Mouse (Mus musculus) G1E (cell line): ENCODE measurements around the gene N4bp2l2. TPM values are rescaled to one million over a fixed set of nuclear protein-coding genes. Genes with fewer than 3 reads are reported as not detected.
A peak's percentile ranks its signal among the peaks of the same experiment; 100 is the strongest.
"Not testable (repeated sequence)": the region's sequence is repeated elsewhere in the genome, so short reads cannot be mapped to it uniquely, and the experiment has no call there.

Experiments used
- ATAC-seq: 2 replicates; pipeline ENCODE4 v1.8.0; 2016; ENCODE audit warnings: mild to moderate bottlenecking; ENCODE audit not compliant: insufficient number of reproducible peaks, poor library complexity, low FRiP score, severe bottlenecking; ENCODE audit errors: extremely low read depth
- DNase-seq: peaks from one replicate; pipeline ENCODE4 v3.0.0; 2012; ENCODE audit warnings: low spot score
- H3K27me3 ChIP-seq: 2 replicates; pipeline ENCODE4 v1.6.1; 2012; ENCODE audit warnings: mild to moderate bottlenecking, low read length, inconsistent platforms; ENCODE audit not compliant: insufficient read depth
- H3K36me3 ChIP-seq: replicated peaks from 2 replicates; pipeline ENCODE3; 2012; ENCODE audit warnings: mild to moderate bottlenecking, inconsistent platforms
- H3K4me1 ChIP-seq: 2 replicates; pipeline ENCODE4 v1.6.1; 2012; ENCODE audit warnings: low read depth, low read length, inconsistent platforms, mixed read lengths; ENCODE audit not compliant: insufficient read depth
- H3K4me3 ChIP-seq: 2 replicates; pipeline ENCODE4 v1.5.1; 2012; ENCODE audit warnings: low read depth, mild to moderate bottlenecking, inconsistent platforms, low read length, moderate library complexity, mixed read lengths
- H3K9me3 ChIP-seq: replicated peaks from 2 replicates; pipeline ENCODE4 v1.6.1; 2012; ENCODE audit warnings: inconsistent platforms
- CTCF ChIP-seq: IDR thresholded peaks from 2 replicates; pipeline ENCODE4 v1.5.1; 2012; ENCODE audit warnings: low read depth, low read length, inconsistent platforms, mixed read lengths
- GATA1 ChIP-seq: IDR thresholded peaks from 2 replicates; pipeline ENCODE4 v1.6.1; 2012; ENCODE audit warnings: borderline replicate concordance, low read length, inconsistent platforms, mixed read lengths
- GATA2 ChIP-seq: IDR thresholded peaks from 2 replicates; pipeline ENCODE4 v1.6.1; 2012; ENCODE audit warnings: low read depth, low read length, inconsistent platforms, borderline replicate concordance
- POLR2AphosphoS5 ChIP-seq: IDR thresholded peaks from 2 replicates; pipeline ENCODE4 v1.6.1; 2012; ENCODE audit warnings: low read depth, low read length, inconsistent platforms; ENCODE audit not compliant: insufficient replicate concordance
- TAL1 ChIP-seq: conservative IDR thresholded peaks from 2 replicates; pipeline ENCODE4 v1.6.1; 2012; ENCODE audit warnings: low read depth, low read length, inconsistent platforms, mixed read lengths
- polyA plus RNA-seq: library from polyadenylated mRNA; stranded (reverse); fragments of >175 nt; gene quantifications from 2 replicates; pipeline ENCODE4 v1.2.3, GENCODE M21; 2012
- total RNA-seq, 2 experiments: library from RNA; stranded (forward) in 1 of 2; stranded (reverse) in 1 of 2; fragments of 200-1000 nt in 1 of 2; fragments of >200 nt in 1 of 2; fragmentation: Nextera tagmentation in 1 of 2; gene quantifications; 2 replicates each; pipeline ENCODE4 v1.2.3; 2014 to 2017

N4bp2l2 gene
- total RNA-seq (2014; fragmentation: Nextera tagmentation) (90.9 and 98.3 TPM in 2 replicates), total RNA-seq (2017) (96.0 and 159 TPM in 2 replicates), polyA plus RNA-seq (36.4 and 38.3 TPM in 2 replicates)

DNA sequence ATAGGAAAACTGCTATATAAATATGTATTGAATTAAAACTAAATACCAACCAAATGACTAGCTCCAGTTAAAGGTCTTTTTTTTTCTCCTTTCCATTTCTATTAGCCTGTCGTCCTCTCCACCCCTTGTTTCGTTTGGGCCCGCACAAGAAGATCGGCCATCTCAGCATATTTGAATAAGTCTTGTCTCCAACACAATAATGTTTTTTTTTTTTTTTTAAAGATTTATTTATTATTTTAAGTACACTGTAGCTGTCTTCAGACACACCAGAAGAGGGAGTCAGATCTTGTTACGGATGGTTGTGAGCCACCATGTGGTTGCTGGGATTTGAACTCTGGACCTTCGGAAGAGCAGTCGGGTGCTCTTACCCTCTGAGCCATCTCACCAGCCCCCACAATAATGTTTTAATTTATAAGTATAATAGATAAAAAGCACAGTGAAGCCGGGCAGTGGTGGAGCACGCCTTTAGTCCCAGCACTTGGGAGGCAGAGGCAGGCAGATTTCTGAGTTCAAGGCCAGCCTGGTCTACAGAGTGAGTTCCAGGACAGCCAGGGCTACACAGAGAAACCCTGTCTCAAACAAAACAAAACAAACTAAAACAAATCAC lies at the start of gene N4bp2l2:
N4bp2l2 (minus strand) TSS at position 51 of the 607 bp plus-strand sequence.
- ATAC-seq, H3K9me3 ChIP-seq, DNase-seq, H3K27me3 ChIP-seq: not testable (repeated sequence)
- H3K4me3 ChIP-seq = peak within 1 kb of the TSS; percentile 90
- peaks cover 26% of the 10 kb centered on the region for H3K4me1 ChIP-seq
- peaks cover 10% of the 10 kb centered on the region for H3K36me3 ChIP-seq

DNA sequence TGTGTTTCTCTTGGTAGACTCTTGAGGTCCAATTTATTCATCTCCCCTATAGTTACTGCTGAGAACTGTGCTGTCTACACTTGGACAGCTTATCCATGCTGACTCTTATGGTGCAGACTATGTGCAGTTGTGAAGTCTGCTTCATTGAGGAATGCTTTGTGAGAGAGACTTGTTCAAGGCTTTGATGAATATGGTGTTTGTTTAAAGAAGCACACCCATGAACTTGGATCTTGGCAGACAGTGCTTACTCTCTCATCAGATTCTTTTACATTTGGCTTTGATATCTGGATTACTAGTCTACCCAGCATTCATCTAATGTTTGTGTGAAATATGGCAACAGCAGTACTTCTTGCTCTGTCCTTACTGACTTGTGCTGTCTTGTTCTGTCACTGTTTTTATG lies 47.4 kb upstream of the N4bp2l2 start:
- DNase-seq (no peak), ATAC-seq (no peak)
- TF ChIP-seq TAL1 = no peak
- no peak for TF ChIP-seq GATA2
- no peak for TF ChIP-seq GATA1
- no peak for TF ChIP-seq POLR2AphosphoS5
- no peak for TF ChIP-seq CTCF
- Histone ChIP-seq H3K4me1 (peaks cover 4% of the 10 kb centered on the region; the same call in 1 of the 2 replicates), H3K4me3 (no peak overlapping the region), H3K36me3 (peaks cover 16% of the 10 kb centered on the region), H3K9me3 (no peaks in the 10 kb centered on the region), H3K27me3 (no peaks in the 10 kb centered on the region)

DNA sequence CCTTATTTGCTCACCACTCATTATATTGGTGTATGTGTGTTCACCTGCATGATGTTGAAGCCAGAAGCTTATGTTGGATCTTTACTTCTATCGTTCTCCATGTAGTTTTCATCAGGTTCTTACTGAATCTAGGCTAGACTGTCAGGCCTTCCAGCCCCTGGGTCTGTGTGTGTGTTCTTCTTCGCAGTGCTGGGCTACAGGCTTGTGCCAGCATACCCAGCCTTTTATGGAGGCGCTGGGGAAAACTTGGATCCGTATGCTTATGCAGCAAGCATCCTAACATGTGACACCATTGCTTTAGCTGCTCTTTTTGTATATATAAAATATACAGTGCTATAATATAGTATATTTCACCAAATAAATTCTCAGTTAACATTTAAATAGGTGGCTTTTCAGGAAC lies 45.5 kb upstream of the N4bp2l2 start:
- peaks cover 17% of the 10 kb centered on the region for H3K36me3 ChIP-seq
- H3K4me3 ChIP-seq = no peak overlapping the region
- H3K9me3 ChIP-seq = no peaks in the 10 kb centered on the region
- no peaks in the 10 kb centered on the region for H3K27me3 ChIP-seq
- peaks cover 11% of the 10 kb centered on the region for H3K4me1 ChIP-seq
- DNase-seq (no peak), ATAC-seq (no peak)
- TF ChIP-seq CTCF (no peak), GATA2 (no peak), POLR2AphosphoS5 (no peak)

DNA sequence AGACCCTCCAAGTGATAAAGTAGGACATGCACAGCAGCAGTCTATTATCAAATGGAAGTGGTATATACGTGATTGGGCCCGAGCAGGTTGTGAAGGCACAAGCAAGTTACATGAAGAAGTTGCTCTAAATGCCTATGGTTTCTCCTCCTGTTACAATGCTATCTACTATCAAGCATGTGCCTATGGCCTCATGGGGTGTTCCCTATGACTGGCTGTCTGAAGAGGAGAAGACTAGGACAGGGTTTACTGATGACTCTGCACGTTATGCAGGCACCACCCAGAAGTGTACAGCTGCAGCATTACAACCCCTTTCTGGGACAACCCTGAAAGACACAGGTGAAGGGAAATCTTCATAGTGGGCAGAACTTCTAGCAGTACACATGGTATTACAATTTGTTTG lies 41.2 kb upstream of the N4bp2l2 start:
- peak; percentile 48 for ATAC-seq
- H3K36me3 ChIP-seq = peaks cover 19% of the 10 kb centered on the region
- not testable (repeated sequence) for H3K9me3 ChIP-seq, DNase-seq, H3K4me3 ChIP-seq, H3K27me3 ChIP-seq
- peaks cover 11% of the 10 kb centered on the region for H3K4me1 ChIP-seq

DNA sequence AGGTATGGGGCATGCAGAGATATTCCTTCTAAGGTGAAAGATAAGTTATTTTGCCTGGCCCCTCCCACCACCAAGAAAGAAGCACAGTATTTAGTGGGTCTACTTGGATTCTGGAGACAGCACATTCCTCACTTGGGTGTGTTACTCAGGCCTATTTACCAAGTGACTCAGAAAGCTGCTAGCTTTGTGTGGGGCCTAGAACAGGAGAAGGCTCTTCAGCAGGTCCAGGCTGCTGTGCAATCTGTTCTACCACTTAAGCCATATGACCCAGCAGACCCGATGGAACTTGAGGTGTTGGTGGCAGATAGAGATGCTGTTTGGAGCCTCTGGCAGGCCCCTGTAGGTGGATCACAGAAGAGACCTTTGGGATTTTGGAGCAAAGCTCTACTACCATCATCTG lies 40.7 kb upstream of the N4bp2l2 start:
- DNase-seq, H3K4me3 ChIP-seq, H3K27me3 ChIP-seq, H3K9me3 ChIP-seq, ATAC-seq: not testable (repeated sequence)
- H3K36me3 ChIP-seq = peaks cover 19% of the 10 kb centered on the region
- H3K4me1 ChIP-seq = peaks cover 11% of the 10 kb centered on the region

DNA sequence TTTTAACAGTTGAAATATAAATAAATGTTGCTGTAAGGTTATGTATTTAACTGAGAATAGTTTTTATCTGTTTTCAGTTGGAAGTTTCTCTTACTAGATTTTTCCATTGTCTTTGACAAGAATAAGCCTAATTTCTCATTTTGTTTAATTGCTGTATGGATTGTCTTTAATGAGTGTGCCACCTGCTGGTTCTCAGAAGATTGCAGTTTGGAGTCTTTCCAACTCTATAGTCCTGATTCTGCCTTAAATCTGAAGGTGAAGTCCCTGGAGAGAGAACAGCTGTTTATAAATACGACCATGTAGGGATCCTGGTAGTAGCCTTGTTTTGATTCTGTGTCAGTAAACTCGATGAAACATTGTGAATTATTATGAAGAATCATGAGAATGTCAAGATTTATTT lies 36.7 kb upstream of the N4bp2l2 start:
- ATAC-seq (peak; percentile 54; the same call in 1 of the 2 replicates), DNase-seq (no peak)
- Histone ChIP-seq H3K9me3 (no peaks in the 10 kb centered on the region), H3K4me3 (no peak overlapping the region), H3K4me1 (peaks cover 16% of the 10 kb centered on the region), H3K27me3 (no peaks in the 10 kb centered on the region), H3K36me3 (peaks cover 7% of the 10 kb centered on the region)
- TF ChIP-seq POLR2AphosphoS5 (no peak), GATA2 (no peak), CTCF (peak; percentile 8; the same call in 1 of the 2 replicates)

DNA sequence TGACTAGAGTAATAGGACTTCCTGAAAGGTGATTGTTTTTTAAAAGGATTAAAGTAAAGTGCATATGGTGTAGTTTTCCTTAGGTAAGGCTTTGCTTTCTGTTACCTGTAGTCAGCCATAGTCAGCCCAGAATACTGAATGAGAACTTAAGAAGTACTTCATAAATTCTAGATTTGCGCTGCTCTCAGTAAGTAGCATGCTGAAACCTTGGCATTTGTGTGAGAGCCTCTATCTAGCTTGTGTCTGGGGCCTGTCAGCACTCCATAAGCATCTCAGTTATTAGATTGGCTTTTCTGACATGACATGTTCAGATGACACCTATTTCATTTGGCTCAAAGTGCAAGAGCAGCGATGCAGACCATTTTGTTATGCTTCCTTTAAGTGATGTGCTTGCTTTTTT lies 27.3 kb upstream of the N4bp2l2 start:
- H3K27me3 ChIP-seq = no peaks in the 10 kb centered on the region
- no peak overlapping the region for H3K4me3 ChIP-seq
- peaks cover 11% of the 10 kb centered on the region for H3K4me1 ChIP-seq
- TF ChIP-seq POLR2AphosphoS5 (no peak), GATA1 (no peak), CTCF (no peak), GATA2 (no peak), TAL1 (no peak)
- peaks cover 11% of the 10 kb centered on the region for H3K36me3 ChIP-seq
- H3K9me3 ChIP-seq = no peaks in the 10 kb centered on the region
- DNase-seq = no peak
- no peak for ATAC-seq
